Mouse (Mus musculus): ENCODE data around the gene Tlx1. TPM values are rescaled to one million over a fixed set of nuclear protein-coding genes. Genes with fewer than 3 reads are reported as not detected.

Tlx1 gene
- polyA plus RNA-seq, 1 experiment, result not detected

- Histone ChIP-seq H3K9ac (ENCODE audit: low read depth, poor library complexity, severe bottlenecking) (no peak overlapping the region), H3K36me3 (ENCODE audit: control insufficient read depth, insufficient read depth, low read length, poor library complexity, severe bottlenecking) (no peaks in the 10 kb centered on the region), H3K4me3 (ENCODE audit: low read depth, low read length) (no peak overlapping the region), H3K9me3 (replicated peaks; ENCODE audit: control insufficient read depth, insufficient read depth, low read length, poor library complexity, severe bottlenecking) (peaks cover 22% of the 10 kb centered on the region), H3K27ac (ENCODE audit: insufficient read depth, low read length) (no peak overlapping the region), H3K27me3 (ENCODE audit: control insufficient read depth, insufficient read depth, low read length, poor library complexity, severe bottlenecking) (no peaks in the 10 kb centered on the region), H3K4me1 (ENCODE audit: control insufficient read depth, insufficient read depth, low read length) (no peaks in the 10 kb centered on the region)
- no peak for TF ChIP-seq POLR2A (IDR thresholded peaks at IDR 0.05; ENCODE audit: insufficient read depth, low read length)
- no peak for TF ChIP-seq EP300 (IDR thresholded peaks at IDR 0.05; ENCODE audit: insufficient read depth, low read depth, low read length)
- TF ChIP-seq CTCF (IDR thresholded peaks at IDR 0.05; ENCODE audit: low read depth, low read length), result no peak
Observed at GRCm38 (mm10) chr19:45196967-45197366, 46.5 kb downstream of the Tlx1 start.

- Histone ChIP-seq H3K4me1 (ENCODE audit: control insufficient read depth, insufficient read depth, low read length) (peaks cover 4% of the 10 kb centered on the region), H3K9me3 (replicated peaks; ENCODE audit: control insufficient read depth, insufficient read depth, low read length, poor library complexity, severe bottlenecking) (peaks cover 22% of the 10 kb centered on the region), H3K4me3 (ENCODE audit: low read depth, low read length) (no peak overlapping the region), H3K27me3 (ENCODE audit: control insufficient read depth, insufficient read depth, low read length, poor library complexity, severe bottlenecking) (no peaks in the 10 kb centered on the region), H3K36me3 (ENCODE audit: control insufficient read depth, insufficient read depth, low read length, poor library complexity, severe bottlenecking) (no peaks in the 10 kb centered on the region), H3K9ac (ENCODE audit: low read depth, poor library complexity, severe bottlenecking) (no peak overlapping the region), H3K27ac (ENCODE audit: insufficient read depth, low read length) (no peak overlapping the region)
- no peak for TF ChIP-seq CTCF (IDR thresholded peaks at IDR 0.05; ENCODE audit: low read depth, low read length)
- no peak for TF ChIP-seq POLR2A (IDR thresholded peaks at IDR 0.05; ENCODE audit: insufficient read depth, low read length)
- TF ChIP-seq EP300 (IDR thresholded peaks at IDR 0.05; ENCODE audit: insufficient read depth, low read depth, low read length), result no peak
Observed at GRCm38 (mm10) chr19:45205311-45206105, 55.0 kb downstream of the Tlx1 start.

Other genes starting within 250 kb of the Tlx1 start
- 53.1 and 57.2 TPM in 2 replicates for gene Slf2, start 219.5 kb upstream of the Tlx1 start, polyA plus RNA-seq (2011; ENCODE audit: insufficient read depth, insufficient read length, low read depth, missing spikeins)
- gene Sema4g, start 161.6 kb upstream of the Tlx1 start, polyA plus RNA-seq (2011; ENCODE audit: insufficient read depth, insufficient read length, low read depth, missing spikeins), result 15.7 and 24.6 TPM in 2 replicates
- 23.2 and 24.5 TPM in 2 replicates for gene Twnk, start 145.0 kb upstream of the Tlx1 start, polyA plus RNA-seq (2011; ENCODE audit: insufficient read depth, insufficient read length, low read depth, missing spikeins)
- 32.5 and 34.0 TPM in 2 replicates for gene Mrpl43, start 144.2 kb upstream of the Tlx1 start, polyA plus RNA-seq (2011; ENCODE audit: insufficient read depth, insufficient read length, low read depth, missing spikeins)
- gene Lzts2, start 136.3 kb upstream of the Tlx1 start, polyA plus RNA-seq (2011; ENCODE audit: insufficient read depth, insufficient read length, low read depth, missing spikeins), result 39.9 and 48.2 TPM in 2 replicates
- 0.97 and 1.3 TPM in 2 replicates for gene Pdzd7, start 105.0 kb upstream of the Tlx1 start, polyA plus RNA-seq (2011; ENCODE audit: insufficient read depth, insufficient read length, low read depth, missing spikeins)
- gene Sfxn3, start 103.2 kb upstream of the Tlx1 start, polyA plus RNA-seq (2011; ENCODE audit: insufficient read depth, insufficient read length, low read depth, missing spikeins), result 13.4 and 15.6 TPM in 2 replicates
- gene Kazald1, start 75.4 kb upstream of the Tlx1 start, polyA plus RNA-seq (2011; ENCODE audit: insufficient read depth, insufficient read length, low read depth, missing spikeins), result 0.67 and 0.85 TPM in 2 replicates
- not detected in 2 replicates for gene Lbx1, start 85.1 kb downstream of the Tlx1 start, polyA plus RNA-seq (2011; ENCODE audit: insufficient read depth, insufficient read length, low read depth, missing spikeins)
- 38.9 and 39.1 TPM in 2 replicates for gene Btrc, start 213.1 kb downstream of the Tlx1 start, polyA plus RNA-seq (2011; ENCODE audit: insufficient read depth, insufficient read length, low read depth, missing spikeins)

Data from ES-Bruce4 (cell line).